Mouse (Mus musculus) pancreas, adult 10 weeks (tissue): ENCODE data around the gene Cops7b. TPM values are rescaled to one million over a fixed set of nuclear protein-coding genes. Genes with fewer than 3 reads are reported as not detected.

ENCODE experiments used
- polyA plus RNA-seq: library from polyadenylated mRNA; stranded (reverse); fragments of 350-450 nt; fragmentation: Illumina TruSeq; extraction: RNeasy Lipid Tissue Mini Kit (QIAGEN cat#74804); gene quantifications from one replicate; pipeline ENCODE4 v1.2.3, GENCODE M21; 2015; ENCODE audit warnings: low read depth, low replicate concordance; ENCODE audit not compliant: insufficient read depth

Cops7b gene
- 3.7 TPM for polyA plus RNA-seq

DNA sequence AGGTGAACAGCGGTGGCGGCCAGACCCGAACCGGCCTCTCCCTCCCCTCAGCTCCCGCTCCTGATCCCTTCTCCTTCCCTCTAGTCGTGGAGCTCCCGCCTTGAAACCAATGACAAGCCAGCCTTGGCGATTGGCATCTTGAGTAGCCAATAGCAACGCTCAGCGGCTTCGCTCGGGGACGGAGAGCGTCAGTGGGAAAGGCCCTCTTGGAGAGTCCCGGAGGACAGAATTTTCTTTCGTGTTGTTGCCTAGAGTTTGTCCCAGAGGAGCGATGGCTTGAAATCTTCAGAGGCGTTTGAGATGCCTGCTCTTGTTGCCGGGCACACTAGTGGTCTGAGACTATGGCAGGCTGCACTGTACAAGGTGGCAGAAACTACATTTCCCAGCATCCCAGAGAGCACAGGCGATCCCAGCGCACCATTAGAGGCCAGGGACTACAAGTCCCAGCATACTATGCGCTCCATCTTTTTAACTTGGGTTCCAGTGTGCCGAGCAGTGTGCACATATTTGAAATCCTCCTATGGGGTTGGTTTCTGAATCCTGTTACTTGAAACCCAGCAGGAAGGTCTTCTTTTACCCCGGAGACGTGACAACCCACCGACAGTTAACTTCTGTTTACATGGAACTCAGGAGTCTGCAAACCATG lies at the start of gene Cops7b, which contains the start of gene Pde6d:
TSS of gene Cops7b (plus strand) at position 454 of the 646 bp plus-strand sequence.
TSS of gene Pde6d (minus strand) at position 179 of the 646 bp plus-strand sequence.

Other genes starting within 250 kb of the Cops7b start
- 37.5 TPM for gene Ncl, start 223.5 kb upstream of the Cops7b start, polyA plus RNA-seq
- not detected for gene Nmur1, start 156.7 kb upstream of the Cops7b start, polyA plus RNA-seq
- not detected for gene Tex44, start 156.6 kb upstream of the Cops7b start, polyA plus RNA-seq
- 214 TPM for gene Ptma, start 56.2 kb upstream of the Cops7b start, polyA plus RNA-seq
- 5.8 TPM for gene Pde6d, start 275 bp upstream of the Cops7b start, polyA plus RNA-seq
- gene Nppc, start 87.7 kb downstream of the Cops7b start, polyA plus RNA-seq, result not detected
- 2.9 TPM for gene Dis3l2, start 120.9 kb downstream of the Cops7b start, polyA plus RNA-seq